Mouse (Mus musculus): ENCODE data around the gene Fam213a. TPM values are rescaled to one million over a fixed set of nuclear protein-coding genes. Genes with fewer than 3 reads are reported as not detected.
"Not testable (repeated sequence)": the region's sequence is repeated elsewhere in the genome, so short reads cannot be mapped to it uniquely, and the experiment has no call there.

Fam213a gene
- 6.6 and 9.4 TPM in 2 replicates for total RNA-seq (2014; rRNA removed; ENCODE audit: low replicate concordance)
- polyA plus RNA-seq (2015; fragmentation: Nextera tagmentation; extraction: Ambion mirVana): 23.8 and 25.7 TPM in 2 replicates

GRCm38 (mm10) chr14:41013630-41014613, at the start of gene Fam213a:
TSS of gene Fam213a (minus strand) at chr14:41013788.
- ATAC-seq (ENCODE audit: insufficient read depth, low read depth) (peak; percentile 96), DNase-seq (ENCODE audit: low spot score) (peak; percentile 83)
- Histone ChIP-seq H3K9ac (replicated peaks; ENCODE audit: low read depth, low read length) (peak within 1 kb of the TSS; percentile 67), H3K9me3 (replicated peaks; ENCODE audit: control insufficient read depth, low read length) (no peaks in the 10 kb centered on the region), H3K27me3 (ENCODE audit: control insufficient read depth, insufficient read depth, low read length) (no peaks in the 10 kb centered on the region), H3K4me3 (ENCODE audit: low read depth, low read length) (peak within 1 kb of the TSS; percentile 59), H3K4me2 (ENCODE audit: low read depth, low read length) (peak within 1 kb of the TSS; percentile 95), H3K27ac (ENCODE audit: low read depth) (peak within 1 kb of the TSS; percentile 60), H3K36me3 (replicated peaks; ENCODE audit: control insufficient read depth, insufficient read depth, low read length) (no peaks in the 10 kb centered on the region), H3K4me1 (ENCODE audit: control insufficient read depth, insufficient read depth) (peaks cover 17% of the 10 kb centered on the region; the same call in 1 of the 2 replicates)
- no peak for TF ChIP-seq CTCF (IDR thresholded peaks at IDR 0.05; ENCODE audit: low read depth)
- 3% methylated on average over 32 of the region's 32 CpGs for WGBS

- DNase-seq (ENCODE audit: low spot score); H3K9ac ChIP-seq (replicated peaks; ENCODE audit: low read depth, low read length): not testable (repeated sequence)
Observed at GRCm38 (mm10) chr14:41053190-41053589, 39.6 kb upstream of the Fam213a start.

DNA sequence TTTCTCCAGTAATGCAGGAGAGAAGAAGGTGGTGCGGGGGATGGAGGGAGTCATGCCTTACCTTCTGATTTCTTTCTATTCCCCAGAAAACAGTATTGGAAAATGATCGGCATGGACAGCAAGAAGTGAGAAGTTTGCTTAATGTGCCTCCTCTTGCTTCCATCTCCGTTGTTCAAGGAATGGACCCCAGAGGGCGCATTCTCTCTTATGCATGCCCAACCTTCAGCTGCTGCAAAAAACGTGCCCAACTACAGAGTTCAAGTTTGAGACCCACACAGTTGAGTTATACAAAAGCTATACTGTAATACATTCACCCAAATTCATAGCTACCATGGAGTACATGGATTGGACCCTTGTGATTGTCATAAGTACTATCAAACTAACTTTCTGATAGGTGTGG, 38.9 kb upstream of the Fam213a start:
- no peak overlapping the region for H3K9ac ChIP-seq (replicated peaks; ENCODE audit: low read depth, low read length)
- 59% methylated on average over 5 of the region's 5 CpGs for WGBS
- H3K27me3 ChIP-seq (ENCODE audit: control insufficient read depth, insufficient read depth, low read length): no peaks in the 10 kb centered on the region
- no peak overlapping the region for H3K4me2 ChIP-seq (ENCODE audit: low read depth, low read length)
- no peaks in the 10 kb centered on the region for H3K36me3 ChIP-seq (replicated peaks; ENCODE audit: control insufficient read depth, insufficient read depth, low read length)
- H3K9me3 ChIP-seq (replicated peaks; ENCODE audit: control insufficient read depth, low read length): no peaks in the 10 kb centered on the region
- H3K4me3 ChIP-seq (ENCODE audit: low read depth, low read length): no peak overlapping the region
- no peak overlapping the region for H3K27ac ChIP-seq (ENCODE audit: low read depth)
- DNase-seq (ENCODE audit: low spot score) (no peak), ATAC-seq (ENCODE audit: insufficient read depth, low read depth) (no peak)
- TF ChIP-seq EP300 (IDR thresholded peaks at IDR 0.05; ENCODE audit: low read depth): no peak
- peak; percentile 36 for TF ChIP-seq CTCF (IDR thresholded peaks at IDR 0.05; ENCODE audit: low read depth)
- H3K4me1 ChIP-seq (ENCODE audit: control insufficient read depth, insufficient read depth): no peaks in the 10 kb centered on the region

More at GRCm38 (mm10) chr14:41053190-41053589, 39.6 kb upstream of the Fam213a start:
- H3K27ac ChIP-seq (ENCODE audit: low read depth); ATAC-seq (ENCODE audit: insufficient read depth, low read depth); H3K4me3 ChIP-seq (ENCODE audit: low read depth, low read length); H3K27me3 ChIP-seq (ENCODE audit: control insufficient read depth, insufficient read depth, low read length); H3K9me3 ChIP-seq (replicated peaks; ENCODE audit: control insufficient read depth, low read length); H3K4me1 ChIP-seq (ENCODE audit: control insufficient read depth, insufficient read depth); H3K36me3 ChIP-seq (replicated peaks; ENCODE audit: control insufficient read depth, insufficient read depth, low read length); H3K4me2 ChIP-seq (ENCODE audit: low read depth, low read length): not testable (repeated sequence)
- 28% methylated on average over 3 of the region's 4 CpGs for WGBS
- TF ChIP-seq CTCF (IDR thresholded peaks at IDR 0.05; ENCODE audit: low read depth): peak; percentile 21; the same call in 1 of the 2 replicates

DNA sequence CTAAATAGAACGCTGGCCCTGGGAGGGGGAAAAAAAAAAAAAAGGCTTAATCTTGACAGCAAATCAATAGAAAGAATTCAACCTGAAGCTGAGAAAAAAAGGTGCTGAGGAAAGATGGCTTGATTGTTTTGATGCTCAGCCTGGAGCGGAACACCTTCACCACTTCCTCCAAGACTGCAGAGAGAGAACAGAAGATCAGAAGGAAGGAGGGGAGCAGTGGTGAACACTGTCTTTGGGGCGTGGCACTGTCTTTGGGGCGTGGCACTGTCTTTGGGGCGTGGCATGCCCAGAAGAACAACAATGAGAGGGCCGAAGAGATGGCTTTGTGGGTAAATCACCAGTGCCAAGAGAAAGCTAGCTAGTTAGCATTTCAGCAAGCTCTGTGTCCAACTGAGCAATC, 36.9 kb upstream of the Fam213a start:
- ATAC-seq (ENCODE audit: insufficient read depth, low read depth): no peak
- TF ChIP-seq CTCF (IDR thresholded peaks at IDR 0.05; ENCODE audit: low read depth) (no peak), EP300 (IDR thresholded peaks at IDR 0.05; ENCODE audit: low read depth) (no peak)
- 68% methylated on average over 6 of the region's 6 CpGs for WGBS

GRCm38 (mm10) chr14:41047402-41047801, 33.8 kb upstream of the Fam213a start:
- no peak for ATAC-seq (ENCODE audit: insufficient read depth, low read depth)
- Histone ChIP-seq H3K4me2 (ENCODE audit: low read depth, low read length) (no peak overlapping the region), H3K4me3 (ENCODE audit: low read depth, low read length) (no peak overlapping the region), H3K9me3 (replicated peaks; ENCODE audit: control insufficient read depth, low read length) (no peaks in the 10 kb centered on the region), H3K27me3 (ENCODE audit: control insufficient read depth, insufficient read depth, low read length) (no peaks in the 10 kb centered on the region), H3K9ac (replicated peaks; ENCODE audit: low read depth, low read length) (no peak overlapping the region), H3K27ac (ENCODE audit: low read depth) (no peak overlapping the region), H3K36me3 (replicated peaks; ENCODE audit: control insufficient read depth, insufficient read depth, low read length) (no peaks in the 10 kb centered on the region), H3K4me1 (ENCODE audit: control insufficient read depth, insufficient read depth) (no peaks in the 10 kb centered on the region)
- DNase-seq (ENCODE audit: low spot score): no peak
- no peak for TF ChIP-seq EP300 (IDR thresholded peaks at IDR 0.05; ENCODE audit: low read depth)
- TF ChIP-seq CTCF (IDR thresholded peaks at IDR 0.05; ENCODE audit: low read depth): no peak
- 75% methylated on average over 2 of the region's 2 CpGs for WGBS

More for the DNA sequence above, 36.9 kb upstream of the Fam213a start:
- H3K27ac ChIP-seq (ENCODE audit: low read depth): no peak overlapping the region
- no peak for DNase-seq (ENCODE audit: low spot score)
- H3K4me2 ChIP-seq (ENCODE audit: low read depth, low read length): no peak overlapping the region
- no peak overlapping the region for H3K4me3 ChIP-seq (ENCODE audit: low read depth, low read length)
- no peaks in the 10 kb centered on the region for H3K4me1 ChIP-seq (ENCODE audit: control insufficient read depth, insufficient read depth)
- no peaks in the 10 kb centered on the region for H3K36me3 ChIP-seq (replicated peaks; ENCODE audit: control insufficient read depth, insufficient read depth, low read length)
- no peaks in the 10 kb centered on the region for H3K9me3 ChIP-seq (replicated peaks; ENCODE audit: control insufficient read depth, low read length)
- no peak overlapping the region for H3K9ac ChIP-seq (replicated peaks; ENCODE audit: low read depth, low read length)
- H3K27me3 ChIP-seq (ENCODE audit: control insufficient read depth, insufficient read depth, low read length): no peaks in the 10 kb centered on the region
